In genomic region chr9:13909604-13910003, GRCm38 (mm10) we compare ENCODE assay signal across 23 mouse cellular contexts.
A peak's percentile ranks its signal among the peaks of the same experiment; 100 is the strongest.
DNase-seq lines count a peak whose midpoint lies in the region; ATAC-seq lines count a peak whose summit lies in the region.
"Had no signal": no experiment of that assay in that cellular context is flagged by ENCODE, and none has a peak within 500 bp of the region (broad histone marks: within the 10 kb centered on the region; RNA-seq: fewer than 3 reads in every experiment).

No protein-coding gene starts in this region.

- no peak overlapping the region for H3K4me2 ChIP-seq in hindbrain, embryonic 14.5 days (replicated peaks)
- no peak overlapping the region for H3K4me2 ChIP-seq in hindbrain, embryonic 16.5 days (ENCODE audit: low read length)
- H3K4me2 ChIP-seq in kidney, embryonic 16.5 days (replicated peaks; ENCODE audit: low read depth, low read length), result no peak overlapping the region
- H3K4me2 ChIP-seq in kidney, embryonic 15.5 days, result no peak overlapping the region
- H3K4me2 ChIP-seq: embryonic facial prominence, embryonic 12.5 days; embryonic facial prominence, embryonic 15.5 days; heart, embryonic 11.5 days; hindbrain, embryonic 15.5 days had no signal

- no peaks in the 10 kb centered on the region for H3K9me3 ChIP-seq in hindbrain, embryonic 14.5 days (ENCODE audit: control insufficient read depth, low read length)
- no peaks in the 10 kb centered on the region for H3K9me3 ChIP-seq in hindbrain, embryonic 16.5 days (ENCODE audit: control insufficient read depth, low read length)
- no peaks in the 10 kb centered on the region for H3K9me3 ChIP-seq in kidney, embryonic 16.5 days (ENCODE audit: low read length)
- H3K9me3 ChIP-seq in kidney, embryonic 15.5 days (replicated peaks), result no peaks in the 10 kb centered on the region
- H3K9me3 ChIP-seq: embryonic facial prominence, embryonic 12.5 days; embryonic facial prominence, embryonic 15.5 days; hindbrain, embryonic 10.5 days; hindbrain, embryonic 15.5 days had no signal

- no peaks in the 10 kb centered on the region for H3K27me3 ChIP-seq in hindbrain, embryonic 14.5 days (ENCODE audit: control insufficient read depth, insufficient read depth, low read length)
- H3K27me3 ChIP-seq in hindbrain, embryonic 16.5 days (replicated peaks; ENCODE audit: control insufficient read depth, insufficient read depth, low read length), result no peaks in the 10 kb centered on the region
- no peaks in the 10 kb centered on the region for H3K27me3 ChIP-seq in kidney, embryonic 16.5 days (ENCODE audit: insufficient read depth, low read length)
- H3K27me3 ChIP-seq in kidney, embryonic 15.5 days, result no peaks in the 10 kb centered on the region
- H3K27me3 ChIP-seq: embryonic facial prominence, embryonic 12.5 days; embryonic facial prominence, embryonic 15.5 days; hindbrain, embryonic 15.5 days had no signal

- no peaks in the 10 kb centered on the region for H3K36me3 ChIP-seq in hindbrain, embryonic 14.5 days (replicated peaks; ENCODE audit: control insufficient read depth, insufficient read depth)
- no peaks in the 10 kb centered on the region for H3K36me3 ChIP-seq in hindbrain, embryonic 16.5 days (ENCODE audit: control insufficient read depth, insufficient read depth, low read length)
- no peaks in the 10 kb centered on the region for H3K36me3 ChIP-seq in kidney, embryonic 16.5 days (ENCODE audit: insufficient read depth, low read length)
- H3K36me3 ChIP-seq in kidney, embryonic 15.5 days, result no peaks in the 10 kb centered on the region
- H3K36me3 ChIP-seq: embryonic facial prominence, embryonic 12.5 days; embryonic facial prominence, embryonic 15.5 days; hindbrain, embryonic 10.5 days; hindbrain, embryonic 15.5 days had no signal

- 0 out of 2 replicates have a peak overlapping the region, but pooled peaks have one; percentile 5 for H3K27ac ChIP-seq in hindbrain, embryonic 14.5 days
- no peak overlapping the region for H3K27ac ChIP-seq in hindbrain, embryonic 16.5 days (ENCODE audit: low read depth, low read length)
- H3K27ac ChIP-seq in kidney, embryonic 16.5 days (ENCODE audit: low read length), result no peak overlapping the region
- H3K27ac ChIP-seq in kidney, embryonic 15.5 days, result no peak overlapping the region
- H3K27ac ChIP-seq: embryonic facial prominence, embryonic 12.5 days; embryonic facial prominence, embryonic 15.5 days; hindbrain, embryonic 10.5 days; hindbrain, embryonic 15.5 days had no signal

- no peak overlapping the region for H3K9ac ChIP-seq in hindbrain, embryonic 14.5 days
- no peak overlapping the region for H3K9ac ChIP-seq in hindbrain, embryonic 16.5 days (ENCODE audit: low read depth, low read length)
- H3K9ac ChIP-seq in kidney, embryonic 16.5 days (replicated peaks; ENCODE audit: low read length), result no peak overlapping the region
- H3K9ac ChIP-seq in kidney, embryonic 15.5 days, result no peak overlapping the region
- H3K9ac ChIP-seq: embryonic facial prominence, embryonic 12.5 days; embryonic facial prominence, embryonic 15.5 days; forebrain, postnatal 0 days; hindbrain, embryonic 15.5 days had no signal

- no peak for DNase-seq in hindbrain, embryonic 14.5 days (ENCODE audit: low spot score)
- peak; percentile 24 for DNase-seq in testis, postnatal 10 days (ENCODE audit: low spot score)
- no peak for DNase-seq in testis, postnatal 14 days (ENCODE audit: low spot score)
- DNase-seq: adrenal gland, adult 2 months; adrenal gland, postnatal 14 days; cerebellum, adult 11 months; cerebellum, adult 2 months; cerebellum, adult 9-11 months; cerebellum, postnatal 25 days; forebrain, postnatal 0 days; gastrocnemius, postnatal 10 days; gastrocnemius, postnatal 36 days had no signal

- WGBS in hindbrain, embryonic 14.5 days, result 73% methylated on average over 3 of the region's 3 CpGs
- WGBS in hindbrain, embryonic 16.5 days, result 60% methylated on average over 3 of the region's 3 CpGs
- 69% methylated on average over 3 of the region's 3 CpGs for WGBS in kidney, embryonic 16.5 days
- WGBS in kidney, embryonic 15.5 days, result 66% methylated on average over 3 of the region's 3 CpGs

- H3K4me1 ChIP-seq in hindbrain, embryonic 14.5 days (replicated peaks; ENCODE audit: control insufficient read depth, insufficient read depth, low read length), result 0 out of 2 replicates have a peak, but pooled peaks cover 4% of the 10 kb centered on the region
- H3K4me1 ChIP-seq in hindbrain, embryonic 16.5 days (ENCODE audit: control insufficient read depth, insufficient read depth, low read depth, low read length), result no peaks in the 10 kb centered on the region; the same call in none of the 2 replicates
- H3K4me1 ChIP-seq in kidney, embryonic 16.5 days (ENCODE audit: insufficient read depth, low read length), result no peaks in the 10 kb centered on the region
- peaks cover 2% of the 10 kb centered on the region; the same call in 1 of the 2 replicates for H3K4me1 ChIP-seq in kidney, embryonic 15.5 days
- H3K4me1 ChIP-seq: embryonic facial prominence, embryonic 12.5 days; embryonic facial prominence, embryonic 15.5 days; hindbrain, embryonic 10.5 days; hindbrain, embryonic 15.5 days had no signal

- ATAC-seq in hindbrain, embryonic 14.5 days (ENCODE audit: low FRiP score), result no peak
- no peak for ATAC-seq in hindbrain, embryonic 16.5 days
- ATAC-seq in kidney, embryonic 16.5 days (ENCODE audit: low FRiP score, low TSS enrichment), result 0 out of 2 replicates have a peak, but pooled peaks have one; percentile 47
- ATAC-seq in kidney, embryonic 15.5 days (replicated peaks; ENCODE audit: low FRiP score), result no peak
- ATAC-seq: CD4-positive, CD25-positive, alpha-beta regulatory T cell, adult 4 months; forebrain, embryonic 14.5 days; forebrain, postnatal 0 days; inflammation-experienced regulatory T-cells, adult 6 months had no signal

- H3K4me3 ChIP-seq in hindbrain, embryonic 14.5 days (replicated peaks; ENCODE audit: low read length), result no peak overlapping the region
- H3K4me3 ChIP-seq in hindbrain, embryonic 16.5 days (ENCODE audit: low read length), result no peak overlapping the region
- H3K4me3 ChIP-seq in kidney, embryonic 16.5 days (ENCODE audit: low read length), result no peak overlapping the region
- no peak overlapping the region for H3K4me3 ChIP-seq in kidney, embryonic 15.5 days (replicated peaks)
- H3K4me3 ChIP-seq: embryonic facial prominence, embryonic 12.5 days; embryonic facial prominence, embryonic 15.5 days; hindbrain, embryonic 10.5 days; hindbrain, embryonic 15.5 days had no signal
